Mouse (Mus musculus): ENCODE measurements around the gene Pxylp1.

GRCm38 (mm10) chr9:96904360-96905355 lies 12.2 kb upstream of the Pxylp1 start:
- TF ChIP-seq CTCF (IDR thresholded peaks at IDR 0.05; ENCODE audit: insufficient read depth, low read depth, low read length) (no peak), POLR2A (IDR thresholded peaks at IDR 0.05; ENCODE audit: insufficient read depth, low read depth, low read length) (no peak)

Data from olfactory bulb, adult 2 months (tissue).